Mouse (Mus musculus) liver, embryonic 14.5 days (tissue): ENCODE data around the gene Canx. TPM values are rescaled to one million over a fixed set of nuclear protein-coding genes. Genes with fewer than 3 reads are reported as not detected.

Source experiments
- ATAC-seq: fragments of 200-750 bp; cut with Nextera tagmentation; 2 replicates; pipeline ENCODE4 v1.8.0; 2017; ENCODE audit warnings: moderate number of reproducible peaks, mild to moderate bottlenecking, moderate library complexity; ENCODE audit not compliant: insufficient read depth
- DNase-seq, 3 experiments: peaks; one replicate each; pipeline ENCODE4 v3.0.0-alpha.2; 2012 to 2013; ENCODE audit warnings: low read depth in 3 of 3, low spot score in 3 of 3
- H3K27ac ChIP-seq: fragments of 300-500 bp; sonication (generic); 2 replicates; pipeline ENCODE4 v1.5.1; 2014; ENCODE audit warnings: moderate library complexity, mild to moderate bottlenecking, control low read depth, inconsistent platforms
- H3K27me3 ChIP-seq: fragments of 300-500 bp; sonication (generic); 2 replicates; pipeline ENCODE4 v1.6.1; 2014; ENCODE audit warnings: mild to moderate bottlenecking, low read length, moderate library complexity; ENCODE audit not compliant: control insufficient read depth, insufficient read depth
- H3K36me3 ChIP-seq: fragments of 300-500 bp; sonication (generic); replicated peaks from 2 replicates; pipeline ENCODE4 v1.6.1; 2014; ENCODE audit warnings: low read depth; ENCODE audit not compliant: control insufficient read depth, insufficient read depth
- H3K4me1 ChIP-seq, 2 experiments: fragments of 200-500 bp in 1 of 2; fragments of 300-500 bp in 1 of 2; sonication (generic) in 1 of 2; replicated peaks; 2 replicates each; pipeline ENCODE4 v1.6.1; 2012 to 2014; ENCODE audit warnings: antibody characterized with exemption in 1 of 2, inconsistent platforms in 1 of 2, low read length in 1 of 2; ENCODE audit not compliant: control insufficient read depth in 2 of 2, insufficient read depth in 2 of 2
- H3K4me2 ChIP-seq: fragments of 300-500 bp; sonication (generic); 2 replicates; pipeline ENCODE4 v1.6.1; 2014; ENCODE audit warnings: low read depth, mild to moderate bottlenecking, control low read depth, moderate library complexity
- H3K4me3 ChIP-seq, 2 experiments: fragments of 200-500 bp in 1 of 2; fragments of 300-500 bp in 1 of 2; sonication (generic) in 1 of 2; 2 replicates each; pipeline ENCODE4 v1.5.1; 2012 to 2014; ENCODE audit warnings: low read depth in 2 of 2, low read length in 2 of 2, mild to moderate bottlenecking in 2 of 2, control low read depth in 1 of 2, inconsistent platforms in 1 of 2, moderate library complexity in 1 of 2; ENCODE audit not compliant: insufficient read depth in 1 of 2
- H3K9ac ChIP-seq: fragments of 300-500 bp; sonication (generic); replicated peaks from 2 replicates; pipeline ENCODE4 v1.6.1; 2014; ENCODE audit warnings: mild to moderate bottlenecking, control low read depth, moderate library complexity
- H3K9me3 ChIP-seq: fragments of 300-500 bp; sonication (generic); 2 replicates; pipeline ENCODE4 v1.6.1; 2016; ENCODE audit warnings: low read length, mixed read lengths; ENCODE audit not compliant: control insufficient read depth
- CTCF ChIP-seq: IDR thresholded peaks from 2 replicates; pipeline ENCODE4 v1.5.1; 2016; ENCODE audit warnings: antibody characterized with exemption, low read depth, control low read depth
- EP300 ChIP-seq: IDR thresholded peaks from 2 replicates; pipeline ENCODE4 v1.6.1; 2016; ENCODE audit warnings: antibody characterized with exemption, low read depth
- WGBS: fragments of 180-500 bp; shearing (Covaris S2); extraction: QIAGEN DNeasy Blood & Tissue Kit; methylation state at CpG from one replicate; pipeline ENCODE4 v1.1.7; 2014; ENCODE audit not compliant: insufficient replicate concordance; 5-methylcytosine and 5-hydroxymethylcytosine counted together
- polyA plus RNA-seq, 2 experiments: library from polyadenylated mRNA; depleted of rRNA in 1 of 2; stranded (reverse) in 1 of 2; unstranded in 1 of 2; fragments of >200 nt; fragmentation: Nextera tagmentation in 1 of 2; extraction: Ambion mirVana in 1 of 2; gene quantifications; 2 replicates each; pipeline versions ENCODE4 v1.2.1 to v1.2.3; 2012 to 2014

The Canx gene
- polyA plus RNA-seq, 2 experiments = 91.6 to 136 TPM

GRCm38 (mm10) chr11:50312803-50313202, 12.7 kb downstream of the Canx start:
- no peak overlapping the region for H3K4me2 ChIP-seq
- no peaks in the 10 kb centered on the region for H3K27me3 ChIP-seq
- ATAC-seq = no peak
- H3K9ac ChIP-seq = no peak overlapping the region
- no peak for DNase-seq
- WGBS = 82% methylated on average over 2 of the region's 2 CpGs
- H3K36me3 ChIP-seq = peaks cover 50% of the 10 kb centered on the region
- H3K4me3 ChIP-seq = no peak overlapping the region
- no peaks in the 10 kb centered on the region for H3K9me3 ChIP-seq
- no peak for TF ChIP-seq CTCF
- TF ChIP-seq EP300 = no peak
- no peaks in the 10 kb centered on the region; a peak in 2 of 4 replicates for H3K4me1 ChIP-seq
- no peak overlapping the region for H3K27ac ChIP-seq

- TF ChIP-seq EP300 (no peak), CTCF (no peak)
- Histone ChIP-seq H3K9ac (no peak overlapping the region), H3K36me3 (peaks cover 93% of the 10 kb centered on the region), H3K4me1 (no peaks in the 10 kb centered on the region), H3K4me3 (no peak overlapping the region), H3K27me3 (no peaks in the 10 kb centered on the region), H3K4me2 (no peak overlapping the region), H3K9me3 (no peaks in the 10 kb centered on the region), H3K27ac (no peak overlapping the region)
- DNase-seq (no peak), ATAC-seq (no peak)
- WGBS = 92% methylated on average over 2 of the region's 2 CpGs
Measured at GRCm38 (mm10) chr11:50303406-50303805, 22.1 kb downstream of the Canx start.

- peak within 1 kb of the TSS; percentile 77 to 97 for H3K4me3 ChIP-seq
- under 1% methylated on average over 45 of the region's 45 CpGs for WGBS
- TF ChIP-seq EP300 (peak; percentile 23; the same call in 1 of the 2 replicates), CTCF (no peak)
- peaks cover 11 to 15% of the 10 kb centered on the region in 2 experiments for H3K4me1 ChIP-seq
- H3K4me2 ChIP-seq = peak within 1 kb of the TSS; percentile 95
- H3K9ac ChIP-seq = peak within 1 kb of the TSS; percentile 98
- ATAC-seq (peak; percentile 94), DNase-seq (peak; percentile 96 to 97 (median 96))
- H3K27me3 ChIP-seq = no peaks in the 10 kb centered on the region
- H3K36me3 ChIP-seq = peaks cover 25% of the 10 kb centered on the region
- peak within 1 kb of the TSS; percentile 88 for H3K27ac ChIP-seq
- no peaks in the 10 kb centered on the region for H3K9me3 ChIP-seq
Measured at GRCm38 (mm10) chr11:50292190-50292855, 33.1 kb downstream of the Canx start, which contains the start of gene Maml1. Maml1 (minus strand) TSS chr11:50292311.

- peak; percentile 73 for ATAC-seq
- WGBS = under 1% methylated on average over 85 of the region's 85 CpGs
- peak; percentile 28 to 43 (median 39) for DNase-seq
Measured at GRCm38 (mm10) chr11:50291321-50292165, 33.9 kb downstream of the Canx start.

More at GRCm38 (mm10) chr11:50291321-50292165, 33.9 kb downstream of the Canx start:
- Histone ChIP-seq H3K4me3 (peak overlapping the region; percentile 77 to 97), H3K4me2 (peak overlapping the region; percentile 95), H3K36me3 (peaks cover 18% of the 10 kb centered on the region), H3K4me1 (peaks cover 11 to 15% of the 10 kb centered on the region in 2 experiments), H3K27ac (peak overlapping the region; percentile 88), H3K27me3 (no peaks in the 10 kb centered on the region), H3K9ac (peak overlapping the region; percentile 98), H3K9me3 (no peaks in the 10 kb centered on the region)
- TF ChIP-seq CTCF (no peak), EP300 (no peak)
